Mouse (Mus musculus): ENCODE data around the gene Btbd9.

Gene Btbd9

GRCm38 (mm10) chr17:30255928-30256560, 320.2 kb downstream of the Btbd9 start:
- DNase-seq (ENCODE audit: low read depth in 1 of 2, low spot score in 2 of 2): no peak

DNA sequence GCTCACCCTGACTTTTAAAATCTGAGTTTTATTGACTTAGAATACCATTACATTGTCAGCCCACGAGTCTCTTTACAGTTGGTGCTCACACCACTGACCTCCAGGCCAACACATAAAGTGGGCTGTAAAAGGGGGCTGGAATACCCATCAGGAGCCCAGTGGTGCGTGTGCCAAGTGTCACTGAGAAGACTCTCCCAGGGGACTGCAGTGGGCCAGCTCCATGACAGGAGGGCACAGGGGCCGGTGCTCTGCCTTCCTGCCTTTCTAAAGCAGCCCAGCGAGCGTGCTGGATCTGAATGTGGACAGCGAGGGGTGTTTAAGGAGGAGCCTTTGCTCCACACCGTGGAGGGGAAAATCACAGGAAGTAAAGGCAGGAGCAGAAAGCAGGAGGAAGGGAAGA, 322.4 kb downstream of the Btbd9 start:
- no peak for DNase-seq (ENCODE audit: low read depth in 1 of 2, low spot score in 2 of 2)

- DNase-seq (ENCODE audit: low read depth in 1 of 2, low spot score in 2 of 2): no peak
These were observed 323.3 kb downstream of the Btbd9 start for GRCm38 (mm10) chr17:30253028-30253427.

DNA sequence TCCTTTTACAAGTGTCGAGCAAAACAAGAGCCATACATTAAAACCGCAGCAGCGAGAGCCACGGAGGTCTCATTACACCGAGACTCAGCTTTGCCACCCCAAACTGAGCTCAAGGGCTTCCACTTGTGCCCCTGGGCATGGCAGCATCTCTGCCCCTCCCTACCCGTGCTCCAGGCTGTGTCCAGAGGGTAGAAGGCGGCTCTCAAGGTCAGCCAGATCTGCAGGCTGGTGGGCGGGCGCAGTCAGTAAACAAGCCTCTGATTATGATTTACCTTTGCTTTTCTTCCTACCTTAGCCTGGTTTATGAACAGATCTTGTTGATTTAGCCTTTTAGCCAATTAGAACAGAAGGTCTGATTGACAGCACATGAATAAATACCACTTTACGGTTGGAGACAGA, 331.0 kb downstream of the Btbd9 start:
- DNase-seq (ENCODE audit: low read depth in 1 of 2, low spot score in 2 of 2): no peak

GRCm38 (mm10) chr17:30244651-30245307, 331.5 kb downstream of the Btbd9 start:
- no peak for DNase-seq (ENCODE audit: low read depth in 1 of 2, low spot score in 2 of 2)

- DNase-seq (ENCODE audit: low read depth in 1 of 2, low spot score in 2 of 2): no peak
These were observed 332.7 kb downstream of the Btbd9 start for GRCm38 (mm10) chr17:30243540-30243939.

DNA sequence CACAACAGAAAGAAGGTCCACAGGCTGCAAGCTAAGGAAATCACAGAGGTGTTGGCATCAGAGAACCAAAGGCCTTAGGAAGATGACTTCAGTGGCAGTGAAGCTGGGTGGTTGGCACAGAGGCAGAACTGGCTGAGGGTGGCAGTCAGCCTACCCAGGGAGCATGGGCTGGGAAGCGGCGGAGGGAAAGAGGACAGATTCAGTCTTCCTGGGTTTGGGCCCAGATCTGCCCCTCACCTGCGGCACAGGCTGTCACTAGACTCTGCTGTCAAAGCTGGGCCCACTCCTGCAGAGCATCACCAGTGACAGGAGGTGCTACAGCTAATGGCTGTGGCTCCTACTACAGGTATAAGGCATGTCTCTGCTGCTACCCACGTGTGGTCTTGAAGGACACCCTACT, 333.6 kb downstream of the Btbd9 start:
- no peak for DNase-seq (ENCODE audit: low read depth in 1 of 2, low spot score in 2 of 2)

DNA sequence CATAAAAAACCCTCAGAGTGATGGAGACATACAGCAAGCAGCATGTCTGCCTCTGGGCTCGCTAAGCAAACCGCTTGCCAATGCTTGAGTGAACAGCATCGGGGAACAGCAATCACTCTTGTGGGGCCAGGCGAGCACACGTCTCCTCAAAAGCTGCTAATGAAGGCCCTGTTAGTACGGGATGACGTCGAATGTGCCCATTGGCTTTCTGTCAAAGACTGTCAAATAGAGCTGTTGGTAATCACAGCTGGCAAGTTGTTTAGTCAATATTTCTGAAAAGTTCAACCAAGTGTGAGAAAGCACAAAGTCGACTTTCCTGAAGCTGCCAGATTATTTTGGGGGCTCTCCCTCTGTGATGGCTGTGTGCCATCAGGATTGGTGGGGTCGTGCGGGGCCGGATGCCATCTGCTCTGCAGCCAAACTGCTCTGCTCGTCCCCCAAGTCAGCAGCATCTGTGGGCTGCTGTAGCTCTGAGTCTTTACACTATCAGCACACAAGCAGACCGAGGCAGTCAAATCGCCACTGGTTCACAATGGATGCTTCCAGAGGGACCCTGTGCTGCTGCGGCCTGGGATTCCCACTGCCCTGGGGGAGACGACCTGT, 334.5 kb downstream of the Btbd9 start:
- DNase-seq (ENCODE audit: low read depth in 1 of 2, low spot score in 2 of 2): no peak

DNA sequence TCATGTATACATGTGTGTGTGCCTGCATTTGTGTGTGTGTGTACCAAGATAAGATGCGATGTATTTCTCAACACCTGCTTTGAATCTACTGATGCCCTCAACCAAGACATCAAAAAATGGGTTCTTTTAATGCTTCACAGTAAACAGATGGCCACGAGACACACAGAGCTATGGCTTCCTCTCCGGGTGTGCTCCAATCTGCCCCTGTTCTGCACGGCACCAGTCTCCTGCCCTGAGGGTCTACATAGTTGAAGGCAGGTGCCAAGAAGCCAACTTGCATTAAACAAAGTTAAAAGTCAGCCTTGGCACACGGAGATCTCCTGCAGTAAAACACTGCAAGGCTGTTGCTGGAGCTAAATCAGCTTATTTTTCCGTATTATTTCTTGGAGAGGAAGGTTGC, 335.2 kb downstream of the Btbd9 start:
- DNase-seq (ENCODE audit: low read depth in 1 of 2, low spot score in 2 of 2): no peak

- DNase-seq (ENCODE audit: low read depth in 1 of 2, low spot score in 2 of 2): no peak
These were observed 335.6 kb downstream of the Btbd9 start for GRCm38 (mm10) chr17:30240659-30241058.

DNA sequence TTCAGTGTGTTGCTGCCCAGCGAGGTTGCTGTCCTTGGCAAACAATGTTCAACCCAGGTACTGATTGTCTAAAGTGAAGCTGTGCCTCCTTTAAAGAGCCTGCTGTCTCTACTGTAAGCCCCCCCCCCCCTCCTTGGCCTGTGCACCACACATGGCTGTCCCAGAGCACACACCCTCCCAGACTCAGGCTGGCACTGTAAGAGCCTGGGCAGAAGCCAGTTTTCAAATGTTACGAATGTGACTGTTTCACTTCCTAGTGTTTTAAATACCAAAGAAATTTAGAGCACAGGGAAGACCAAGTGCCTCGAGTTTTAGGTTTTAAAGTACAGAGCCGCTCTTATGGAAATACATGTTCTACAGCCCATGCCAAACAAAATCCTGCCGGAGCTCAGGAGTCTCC, 336.8 kb downstream of the Btbd9 start:
- no peak for DNase-seq (ENCODE audit: low read depth in 1 of 2, low spot score in 2 of 2)

DNA sequence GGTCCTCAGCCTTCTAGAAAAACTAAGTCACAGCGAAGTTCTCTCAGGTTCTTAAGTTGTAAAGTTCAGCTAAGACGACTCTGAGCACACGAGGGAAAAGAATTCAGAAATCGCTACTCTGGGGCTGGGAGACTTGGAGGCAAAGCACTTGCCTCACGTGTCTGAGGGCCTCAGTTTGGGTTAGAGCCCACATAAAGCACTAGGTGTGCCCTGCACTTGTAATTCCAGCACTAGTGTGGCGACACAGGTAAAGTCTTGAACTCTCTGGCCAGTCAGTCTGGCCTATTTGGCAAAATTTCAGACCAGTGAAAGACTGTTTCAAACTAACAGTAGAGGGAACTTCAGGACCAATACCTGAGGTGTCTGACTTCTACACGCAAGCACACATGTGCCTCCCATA, 338.7 kb downstream of the Btbd9 start:
- DNase-seq (ENCODE audit: low read depth in 1 of 2, low spot score in 2 of 2): no peak

- no peak for DNase-seq (ENCODE audit: low read depth in 1 of 2, low spot score in 2 of 2)
These were observed 339.7 kb downstream of the Btbd9 start for GRCm38 (mm10) chr17:30236611-30237010.

DNA sequence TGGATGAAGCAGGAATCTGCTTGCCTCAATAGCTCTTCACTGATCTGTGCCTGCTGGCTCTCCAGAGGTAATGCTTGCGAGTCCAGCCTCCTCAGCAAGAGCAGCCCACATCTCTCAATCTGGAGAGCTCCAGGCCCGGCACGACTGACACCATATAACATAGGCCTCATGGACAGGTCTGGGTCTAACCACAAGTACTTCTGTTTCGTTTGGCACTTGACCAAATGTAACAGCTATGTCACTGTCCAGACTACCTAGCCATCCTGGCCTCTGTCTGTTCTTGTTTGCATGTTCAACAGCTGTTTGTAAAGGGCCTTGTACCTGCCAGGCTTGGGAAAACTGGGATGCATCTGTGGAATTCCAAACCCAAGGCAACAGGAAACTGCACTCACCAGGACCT, 340.9 kb downstream of the Btbd9 start:
- DNase-seq (ENCODE audit: low read depth in 1 of 2, low spot score in 2 of 2): no peak

DNA sequence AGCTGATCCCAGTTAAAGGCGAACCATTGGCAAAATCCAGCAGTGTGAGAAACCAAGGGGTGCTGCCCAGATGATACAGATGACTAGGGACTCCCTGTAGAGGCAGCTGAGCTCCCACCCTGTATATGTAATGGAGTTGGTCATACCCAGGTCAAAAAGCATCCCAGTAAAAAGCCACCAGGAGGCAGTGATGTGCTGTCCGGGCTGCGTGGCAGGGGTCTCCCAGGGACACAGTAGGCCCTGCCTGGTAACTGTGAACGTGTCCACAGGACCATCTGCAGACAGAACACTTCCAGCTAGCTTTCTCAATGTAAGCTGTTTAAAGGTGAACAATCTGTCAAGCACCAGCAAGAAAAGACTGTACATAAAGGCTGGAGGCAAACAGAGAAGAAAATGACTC, 343.6 kb downstream of the Btbd9 start:
- no peak for DNase-seq (ENCODE audit: low read depth in 1 of 2, low spot score in 2 of 2)

DNA sequence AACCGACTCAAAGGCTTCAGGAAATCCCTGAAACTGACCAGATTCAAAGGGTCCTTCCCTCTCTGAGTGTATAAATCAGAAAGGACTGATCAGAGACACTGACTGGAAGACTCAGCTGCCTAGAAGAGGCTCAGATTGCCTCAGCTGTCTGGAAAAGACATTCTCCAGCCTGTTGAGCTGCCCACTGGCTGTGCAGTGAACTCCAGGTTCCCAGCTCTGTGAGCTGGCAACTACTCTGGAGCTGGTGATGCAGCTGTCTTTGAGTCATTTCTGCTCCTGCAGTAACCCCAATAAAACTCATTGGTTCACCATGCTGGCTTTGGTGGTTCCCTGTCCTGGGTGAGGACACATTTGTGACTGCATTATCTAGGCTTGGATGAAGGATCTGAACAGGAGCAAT, 344.8 kb downstream of the Btbd9 start:
- no peak for DNase-seq (ENCODE audit: low read depth in 1 of 2, low spot score in 2 of 2)

- no peak for DNase-seq (ENCODE audit: low read depth in 1 of 2, low spot score in 2 of 2)
These were observed 345.9 kb downstream of the Btbd9 start for GRCm38 (mm10) chr17:30230428-30230827.

GRCm38 (mm10) chr17:30228439-30229215, 347.7 kb downstream of the Btbd9 start:
- DNase-seq (ENCODE audit: low read depth in 1 of 2, low spot score in 2 of 2): no peak

- DNase-seq (ENCODE audit: low read depth in 1 of 2, low spot score in 2 of 2): no peak
These were observed 351.1 kb downstream of the Btbd9 start for GRCm38 (mm10) chr17:30225030-30225740.

GRCm38 (mm10) chr17:30222837-30223236, 353.5 kb downstream of the Btbd9 start:
- no peak for DNase-seq (ENCODE audit: low read depth in 1 of 2, low spot score in 2 of 2)

DNA sequence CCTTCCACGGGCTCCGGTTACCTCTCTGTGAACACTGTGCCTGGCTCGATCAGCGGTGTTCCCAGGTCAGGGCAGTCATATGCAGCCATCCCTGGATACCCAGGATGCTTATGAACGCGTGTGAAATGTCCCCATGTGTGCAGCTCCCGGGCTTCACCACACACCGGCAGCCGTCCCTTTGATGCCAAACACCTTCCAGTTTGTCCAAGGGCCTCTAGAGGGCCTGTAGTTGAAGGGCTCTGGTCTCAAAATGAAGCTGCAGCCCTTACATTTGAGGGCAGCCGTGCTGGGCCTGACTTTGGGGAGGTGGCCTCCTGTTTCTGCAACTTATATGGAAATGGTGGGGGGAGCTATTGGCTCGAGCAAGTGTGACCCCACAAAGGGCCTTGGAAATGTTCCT, 353.9 kb downstream of the Btbd9 start:
- no peak for DNase-seq (ENCODE audit: low read depth in 1 of 2, low spot score in 2 of 2)

Data from monocyte, adult 2 months (primary cell).